Mouse (Mus musculus) thymus, postnatal 36 days (tissue): Measurements from ENCODE around the gene Mapk13.
A peak's percentile ranks its signal among the peaks of the same experiment; 100 is the strongest.
"Not testable (repeated sequence)": the region's sequence is repeated elsewhere in the genome, so short reads cannot be mapped to it uniquely, and the experiment has no call there.

Experiments
- DNase-seq, 2 experiments: peaks; one replicate each; pipeline ENCODE4 v3.0.0; 2022; ENCODE audit warnings: mixed read lengths in 2 of 2

The Mapk13 gene

GRCm38 (mm10) chr17:28769121-28769874 is at the start of gene Mapk13:
Gene Mapk13 (plus strand): TSS chr17:28769297.
- DNase-seq: peak in 1 of 2 experiments; percentile 8

DNA sequence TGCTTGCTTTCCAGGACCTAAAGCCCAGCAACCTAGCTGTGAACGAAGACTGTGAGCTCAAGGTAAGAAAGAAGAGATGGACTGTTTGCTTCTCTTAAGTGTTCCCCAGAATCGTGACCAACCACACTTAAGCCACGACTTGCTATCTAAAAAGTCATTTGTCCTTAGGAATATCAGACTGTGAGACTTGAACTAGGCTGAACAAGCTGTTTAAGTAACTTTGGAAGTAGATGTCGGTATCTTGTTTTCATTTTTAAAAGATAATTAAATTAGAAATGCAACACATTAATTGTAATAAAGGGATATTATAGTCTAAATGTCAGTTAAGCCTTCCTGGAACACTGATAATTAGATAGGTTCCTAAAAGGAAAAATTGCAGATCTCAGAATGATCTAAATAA is 43.3 kb upstream of the Mapk13 start, which contains the start of gene AC170998.1:
Gene AC170998.1 (plus strand): TSS at position 301 of the 400 bp plus-strand sequence.
- no peak for DNase-seq

GRCm38 (mm10) chr17:28727511-28727910 is 41.6 kb upstream of the Mapk13 start:
- not testable (repeated sequence) for DNase-seq

DNA sequence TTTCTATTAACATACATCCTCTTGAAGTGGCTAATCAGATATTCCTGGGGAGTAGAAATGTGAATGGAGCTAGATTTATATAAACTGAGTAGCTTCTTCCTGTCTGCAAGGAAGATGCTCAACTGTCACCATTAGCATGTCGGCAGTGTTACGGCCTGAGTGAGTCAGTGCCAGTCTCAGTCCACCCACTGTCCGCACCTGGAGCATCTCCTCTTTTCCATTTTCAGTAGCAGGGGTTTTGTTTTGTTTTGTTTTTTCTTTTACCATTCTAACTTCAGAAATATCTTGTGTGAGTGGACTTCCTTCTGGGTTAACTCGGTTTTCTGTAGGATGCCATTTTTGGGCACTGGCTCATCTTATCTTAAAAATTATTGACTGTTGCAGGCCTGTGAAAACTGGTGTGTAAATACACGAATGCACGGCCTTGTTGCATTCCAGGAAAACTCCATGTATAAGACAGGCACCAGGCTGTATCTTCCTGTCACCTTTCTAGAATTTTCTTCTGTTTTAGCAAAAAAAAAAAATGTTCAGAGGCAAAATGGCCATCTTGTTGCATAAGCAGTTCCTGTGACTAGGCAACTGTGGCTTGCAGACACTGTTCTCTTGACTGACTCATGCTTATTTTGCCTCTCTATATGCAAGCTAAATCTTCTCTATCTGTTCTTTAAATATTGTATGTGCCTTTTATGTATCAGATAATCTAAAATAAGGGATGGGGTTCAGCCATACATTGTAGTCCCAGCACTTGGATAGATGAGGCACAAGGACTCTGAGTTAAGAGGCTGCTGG is 33.6 kb upstream of the Mapk13 start:
- DNase-seq: no peak

DNA sequence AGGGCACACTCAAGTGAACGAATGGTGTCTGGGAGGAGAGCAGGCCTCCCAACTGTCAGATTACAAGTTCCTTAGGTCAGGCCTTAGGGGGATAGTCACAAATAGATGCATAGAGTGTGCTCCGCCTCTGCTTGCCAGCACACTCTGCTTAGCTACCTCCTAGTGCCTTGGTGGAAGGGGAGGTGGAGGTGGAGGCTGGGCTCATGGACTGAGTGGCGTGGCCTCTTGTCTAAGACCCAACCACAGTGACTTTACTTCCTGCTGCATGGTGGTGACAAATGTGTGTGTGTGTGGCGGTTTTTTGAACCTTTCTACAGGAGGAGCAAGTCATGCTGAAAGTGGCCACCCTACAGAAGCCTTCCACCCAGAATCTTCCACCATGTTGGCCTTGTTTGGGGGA is 32.6 kb upstream of the Mapk13 start:
- DNase-seq: peak; percentile 7 to 16

- DNase-seq: no peak
Measured at GRCm38 (mm10) chr17:28737973-28738372, 31.1 kb upstream of the Mapk13 start.

GRCm38 (mm10) chr17:28739244-28739643 is 29.9 kb upstream of the Mapk13 start:
- no peak for DNase-seq

GRCm38 (mm10) chr17:28743145-28743866 is 25.8 kb upstream of the Mapk13 start:
- DNase-seq: no peak

DNA sequence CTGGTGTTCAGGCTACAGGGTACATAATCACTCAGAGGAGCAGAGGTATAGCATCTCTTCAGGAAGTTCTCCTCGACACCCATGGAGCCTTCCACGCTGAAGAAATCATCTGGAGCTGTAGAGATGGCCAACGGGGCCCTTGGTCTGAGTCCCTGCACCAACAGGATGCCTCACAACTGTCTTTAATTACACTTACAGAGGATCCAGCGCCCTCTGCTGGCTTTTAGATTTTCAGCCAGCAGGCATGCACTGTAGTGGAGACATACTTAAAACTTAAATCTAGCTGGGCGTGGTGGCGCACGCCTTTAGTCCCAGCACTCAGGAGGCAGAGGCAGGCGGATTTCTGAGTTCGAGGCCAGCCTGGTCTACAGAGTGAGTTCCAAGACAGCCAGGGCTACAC is 25.2 kb upstream of the Mapk13 start:
- DNase-seq: peak; percentile 16 to 32

- no peak for DNase-seq
Measured at GRCm38 (mm10) chr17:28745773-28746172, 23.3 kb upstream of the Mapk13 start.

GRCm38 (mm10) chr17:28748001-28748400 is 21.1 kb upstream of the Mapk13 start:
- no peak for DNase-seq

DNA sequence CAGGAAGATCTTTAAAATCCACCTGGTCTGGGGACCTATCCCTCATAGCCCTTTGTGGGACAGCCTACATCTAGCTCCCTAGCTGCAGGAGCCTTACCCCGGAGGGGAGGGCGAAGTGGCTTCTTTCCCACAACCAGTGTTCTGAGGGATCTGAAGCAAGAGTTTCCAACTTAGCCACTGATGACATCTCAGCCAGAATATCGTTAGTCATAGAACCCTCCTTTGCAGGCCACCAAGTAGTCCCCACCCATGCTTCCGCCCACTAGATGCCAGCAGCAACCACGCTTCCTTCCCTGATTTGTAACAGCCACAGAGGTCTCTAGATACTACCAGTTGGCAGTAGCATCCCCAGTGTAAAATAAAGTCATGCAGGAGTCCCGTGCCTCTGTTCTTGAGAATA is 18.5 kb upstream of the Mapk13 start:
- peak in 1 of 2 experiments; percentile 9 for DNase-seq

GRCm38 (mm10) chr17:28756447-28756846 is 12.7 kb upstream of the Mapk13 start:
- DNase-seq: no peak

DNA sequence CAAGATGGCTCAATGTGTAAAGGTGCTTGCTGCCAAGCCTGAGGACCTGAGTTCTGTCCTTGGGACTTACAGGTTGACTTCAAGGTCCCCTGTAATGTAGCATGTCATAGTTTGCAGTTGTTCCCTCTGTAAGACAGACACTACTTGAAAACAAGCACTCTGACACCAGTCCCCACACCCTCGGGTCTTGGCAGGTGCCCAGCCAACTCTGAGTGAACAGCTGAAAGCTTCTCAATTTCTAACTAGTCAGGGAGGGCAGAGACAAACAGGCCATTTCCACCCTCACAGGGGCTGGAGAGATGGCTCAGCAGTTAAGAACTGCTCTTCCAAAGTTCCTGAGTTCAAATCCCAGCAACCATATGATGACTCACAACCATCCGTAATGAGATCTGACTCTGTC is 11.6 kb upstream of the Mapk13 start:
- DNase-seq: no peak

GRCm38 (mm10) chr17:28760736-28761312 is 8.3 kb upstream of the Mapk13 start:
- no peak for DNase-seq

DNA sequence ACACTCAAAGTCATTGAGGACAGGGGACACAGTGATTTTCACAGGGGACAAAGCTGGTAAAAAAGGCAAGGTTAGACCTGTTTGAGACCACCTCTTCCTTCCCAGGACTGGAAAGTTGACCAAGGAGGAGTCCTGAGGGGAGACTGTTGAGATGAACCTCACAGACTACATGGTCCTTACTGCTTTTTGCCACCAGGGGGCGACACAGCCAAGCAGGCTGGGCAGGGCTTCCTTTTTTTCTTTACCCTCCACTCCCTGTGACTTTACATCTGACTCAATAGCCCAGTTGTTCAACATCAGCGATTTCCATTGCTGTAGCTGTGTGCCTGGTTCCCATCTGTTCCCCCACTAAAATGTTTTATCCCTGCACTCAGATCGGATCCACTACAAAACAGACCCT is 7.2 kb upstream of the Mapk13 start:
- peak; percentile 70 to 75 for DNase-seq

DNA sequence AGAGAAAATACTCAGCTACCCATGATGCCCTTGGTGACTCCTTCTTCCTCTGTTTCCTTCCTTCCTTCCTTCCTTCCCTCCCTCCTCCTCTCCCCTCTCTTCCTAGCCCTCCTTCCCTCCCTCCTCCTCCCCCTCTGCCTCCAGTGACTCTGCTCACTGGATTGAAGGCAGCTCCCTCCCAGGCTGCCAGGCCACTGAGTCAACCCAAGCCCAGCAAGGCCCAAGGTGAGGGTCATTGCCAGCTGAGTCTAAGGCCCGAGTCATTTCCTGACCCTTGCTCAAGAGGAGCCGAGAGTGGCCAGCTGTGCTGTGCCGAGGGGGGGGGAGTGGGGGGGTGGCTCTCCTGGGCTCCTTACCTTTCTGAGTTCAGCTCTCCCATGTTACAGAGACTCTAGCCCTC is 2.9 kb upstream of the Mapk13 start:
- no peak for DNase-seq

GRCm38 (mm10) chr17:28766781-28767515 is 2.1 kb upstream of the Mapk13 start:
- no peak for DNase-seq

- DNase-seq: no peak
Measured at GRCm38 (mm10) chr17:28769875-28770421, 851 bp downstream of the Mapk13 start.

- DNase-seq: no peak
Measured at GRCm38 (mm10) chr17:28771289-28771688, 2.2 kb downstream of the Mapk13 start.

- not testable (repeated sequence) for DNase-seq
Measured at GRCm38 (mm10) chr17:28774303-28774702, 5.2 kb downstream of the Mapk13 start.

DNA sequence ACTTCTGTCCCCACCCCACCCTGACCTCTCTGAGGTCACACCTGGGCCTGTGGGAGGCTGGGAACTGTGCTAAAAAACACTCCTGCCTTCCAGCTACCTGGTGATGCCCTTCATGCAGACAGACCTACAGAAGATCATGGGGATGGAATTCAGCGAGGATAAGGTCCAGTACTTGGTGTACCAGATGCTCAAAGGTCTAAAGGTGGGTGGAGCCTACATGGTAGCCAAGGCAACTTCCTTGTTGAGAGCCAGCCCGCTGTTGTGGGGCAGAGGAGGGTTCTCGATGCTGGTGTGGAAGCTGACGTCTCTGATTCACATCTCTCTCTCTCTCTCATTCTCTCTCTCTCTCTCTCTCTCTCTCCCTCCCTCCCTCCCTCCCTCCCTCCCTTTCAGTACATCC is 6.1 kb downstream of the Mapk13 start:
- no peak for DNase-seq
